Mouse (Mus musculus): ENCODE data around the gene Cd28. TPM values are rescaled to one million over a fixed set of nuclear protein-coding genes. Genes with fewer than 3 reads are reported as not detected.

The Cd28 gene
- total RNA-seq (2021): under 1 TPM; 0.07 to 0.27 TPM
- long read RNA-seq, partial matches to known transcripts: 0 of 1 reads
- long read RNA-seq, other reads (novel, unspliced or antisense): 1 of 1 reads

DNA sequence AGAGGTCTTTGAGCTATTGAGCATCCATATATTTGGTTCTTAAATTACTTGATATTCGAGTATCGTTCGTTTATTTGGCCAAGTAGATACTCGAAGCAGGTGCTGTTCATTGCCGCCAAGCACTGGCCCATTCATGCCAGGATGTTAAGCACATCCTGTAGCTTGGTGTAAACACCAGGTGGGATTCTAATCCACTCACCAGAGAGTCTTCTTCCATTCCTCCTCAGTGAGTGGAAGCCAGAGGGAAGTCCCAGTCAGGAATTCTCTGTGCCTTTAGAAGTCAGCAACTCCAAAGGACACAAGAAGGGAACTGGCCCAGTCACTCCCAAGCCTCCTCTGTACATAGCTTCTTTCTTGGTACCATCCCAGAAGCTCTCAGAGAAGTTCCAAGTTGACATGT lies at the start of gene Cd28:
TSS of gene Cd28 (plus strand) at position 234 of the 400 bp plus-strand sequence.
- DNase-seq (ENCODE audit: low spot score in 2 of 2): no peak

DNA sequence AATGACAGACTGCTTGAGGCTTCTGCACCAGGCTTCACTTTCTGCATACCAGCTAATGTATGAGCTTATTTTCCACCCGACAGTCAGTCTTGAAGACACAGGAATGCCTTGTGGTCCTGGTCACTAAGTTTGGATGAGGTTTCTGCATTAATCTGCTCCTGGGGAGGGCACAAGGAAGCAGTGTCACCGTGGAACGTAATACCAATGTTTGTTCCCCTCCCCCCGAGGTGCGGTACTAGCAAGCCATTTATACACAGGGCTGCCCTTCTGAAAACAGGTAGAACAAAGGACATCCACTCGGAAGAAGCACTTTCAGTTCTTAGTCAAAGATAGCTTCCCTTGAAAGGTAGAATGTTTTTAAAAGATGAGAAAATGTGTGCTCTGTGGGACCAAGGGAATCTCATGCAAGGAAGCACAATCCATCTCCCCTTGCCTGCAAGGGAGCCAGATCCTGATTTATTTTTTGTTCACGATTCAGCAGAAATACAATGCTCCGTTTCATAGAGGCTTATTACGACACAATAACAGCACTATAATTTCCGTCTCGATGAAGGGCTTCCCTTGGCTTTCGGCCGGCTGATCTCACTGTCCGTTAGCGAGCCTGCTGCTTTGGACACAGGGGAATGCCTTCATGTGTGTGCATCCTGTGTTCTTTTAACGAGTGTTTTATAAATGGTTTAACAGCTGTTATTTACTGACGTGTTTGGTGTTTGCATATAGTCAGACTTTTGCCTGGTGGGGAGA lies 48.6 kb upstream of the Cd28 start:
- peak; percentile 42 to 44 for DNase-seq (ENCODE audit: low spot score in 2 of 2)

DNA sequence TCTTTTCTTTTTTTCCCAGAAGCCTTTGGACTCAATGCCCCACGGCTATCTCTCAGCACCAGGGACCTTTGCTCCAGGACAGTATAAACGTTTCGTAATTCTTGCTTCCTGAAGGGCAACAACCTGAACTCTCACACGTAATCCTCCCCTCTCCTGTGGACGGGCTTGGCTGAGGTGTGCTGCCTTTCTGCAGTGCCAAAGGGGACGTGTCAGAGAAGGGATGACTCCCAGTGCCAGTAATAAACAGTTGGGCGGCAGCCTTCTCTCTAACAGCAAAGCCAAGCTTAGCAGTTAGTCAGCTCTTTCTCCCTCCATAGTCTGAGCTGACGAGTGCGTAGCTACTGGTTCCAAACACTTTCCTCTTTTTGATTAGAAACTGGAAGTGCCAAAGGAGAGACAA lies 47.6 kb upstream of the Cd28 start:
- DNase-seq (ENCODE audit: low spot score in 2 of 2): no peak

DNA sequence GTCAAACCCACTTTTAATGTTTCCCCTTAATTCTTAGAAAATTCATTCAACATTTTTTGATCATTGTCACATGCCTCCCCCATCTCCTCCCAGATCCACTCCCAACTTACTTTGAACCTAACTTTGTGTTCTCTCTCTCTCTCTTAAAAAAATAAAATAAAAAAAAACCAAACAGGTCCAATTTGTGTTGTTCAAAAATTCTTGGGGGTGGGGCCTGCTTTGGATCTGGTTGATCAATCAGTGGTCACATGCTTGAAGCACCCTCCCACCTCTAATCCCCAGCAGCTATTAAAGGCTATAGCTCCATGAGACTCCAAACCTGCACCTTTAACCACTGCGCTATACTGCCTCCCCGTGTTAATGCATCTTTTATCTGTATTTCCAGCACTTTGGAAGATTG lies 46.9 kb upstream of the Cd28 start:
- DNase-seq (ENCODE audit: low spot score in 2 of 2): no peak

DNA sequence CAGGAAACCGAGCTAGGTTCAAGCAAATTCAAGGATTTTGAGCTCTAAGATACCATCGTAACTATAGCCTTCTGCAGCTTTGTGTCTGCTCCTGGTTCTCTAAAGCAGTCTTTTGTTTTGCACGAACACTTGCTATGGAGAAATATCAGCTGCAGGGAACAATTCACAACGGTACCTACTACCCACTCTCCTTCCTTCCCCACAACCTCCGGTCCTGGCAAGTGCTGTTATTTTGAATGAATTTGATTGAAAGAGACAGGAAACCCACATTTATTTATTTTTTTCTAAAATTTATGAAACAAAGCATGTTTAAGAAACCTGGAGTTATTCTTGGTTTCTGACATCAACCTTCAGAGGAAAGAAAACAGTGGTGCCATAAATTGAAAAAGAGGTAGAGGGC lies 46.4 kb upstream of the Cd28 start:
- no peak for DNase-seq (ENCODE audit: low spot score in 2 of 2)

DNA sequence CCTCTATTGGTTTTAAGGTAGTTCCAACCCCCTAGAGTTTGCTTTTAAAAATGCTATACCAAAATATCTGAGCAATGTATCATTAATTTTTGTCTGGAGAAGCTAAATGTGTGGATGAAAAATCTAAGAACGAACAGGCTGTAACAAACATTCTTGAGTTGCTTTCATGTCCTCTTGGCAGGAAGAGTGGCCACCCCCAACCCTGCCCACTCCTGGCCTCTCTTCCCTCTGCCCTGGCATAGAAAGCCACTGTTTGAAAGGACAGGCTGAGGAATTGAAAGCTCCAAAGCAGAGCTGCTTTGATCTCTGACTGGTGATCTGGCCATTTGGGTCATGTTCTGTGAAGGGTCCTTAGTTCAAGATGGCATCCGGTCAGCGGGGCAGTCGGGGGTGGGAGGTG lies 32.8 kb upstream of the Cd28 start:
- DNase-seq (ENCODE audit: low spot score in 2 of 2): no peak

DNA sequence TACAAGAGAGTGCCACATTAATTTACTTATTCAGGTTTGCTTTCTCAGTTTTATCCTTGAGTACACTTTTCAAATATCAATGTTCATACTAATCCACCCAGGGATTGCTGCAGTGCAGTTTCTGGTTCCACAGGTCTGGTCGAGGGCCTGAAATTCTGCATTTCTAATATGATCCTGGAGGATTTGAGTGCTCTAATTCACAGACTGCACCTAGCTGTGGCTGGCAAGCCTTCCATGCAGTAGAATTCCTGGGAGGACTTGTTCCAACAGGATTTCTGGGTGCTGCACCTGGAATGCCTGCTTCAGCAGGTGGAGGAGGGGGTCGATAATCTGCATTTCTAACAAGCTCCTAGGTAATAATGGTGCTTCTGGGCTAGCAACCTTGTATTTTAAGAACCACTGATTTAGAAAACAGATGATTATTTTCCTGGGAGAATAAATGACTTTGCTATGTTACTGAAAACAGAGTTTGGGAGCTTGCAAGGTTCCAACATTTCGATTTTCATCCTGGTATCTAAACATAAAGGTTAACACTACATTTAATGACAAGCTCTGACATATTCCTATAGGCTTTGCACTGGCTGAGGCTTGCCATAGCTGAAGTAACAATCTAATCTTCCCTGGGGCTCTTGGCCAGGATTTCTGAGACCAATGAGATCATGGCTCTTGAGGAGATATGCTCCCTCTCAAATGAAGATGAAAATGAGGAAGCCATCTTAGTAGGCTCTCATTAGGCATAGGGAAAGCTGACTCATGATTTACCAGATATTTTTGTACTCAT lies 20.3 kb upstream of the Cd28 start:
- DNase-seq (ENCODE audit: low spot score in 2 of 2): no peak

DNA sequence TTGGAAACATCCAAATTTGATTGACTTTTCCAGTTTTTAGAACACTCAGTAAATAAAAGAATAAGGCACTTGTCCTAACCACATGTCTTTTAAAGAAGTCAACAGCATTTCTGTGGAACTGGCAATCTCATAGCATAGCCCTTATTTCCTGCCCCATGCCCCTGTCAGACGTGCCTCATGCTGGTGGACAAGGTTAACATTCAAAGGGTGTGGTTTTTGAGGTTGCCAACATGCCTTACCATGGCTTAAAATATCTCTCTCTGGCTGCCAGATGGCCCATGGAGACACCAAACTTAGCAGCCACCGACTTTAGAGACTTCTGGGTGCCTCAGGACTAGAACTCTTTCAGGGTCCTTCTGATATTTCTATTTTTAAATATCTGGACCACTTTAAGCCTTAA lies 14.0 kb upstream of the Cd28 start:
- no peak for DNase-seq (ENCODE audit: low spot score in 2 of 2)

DNA sequence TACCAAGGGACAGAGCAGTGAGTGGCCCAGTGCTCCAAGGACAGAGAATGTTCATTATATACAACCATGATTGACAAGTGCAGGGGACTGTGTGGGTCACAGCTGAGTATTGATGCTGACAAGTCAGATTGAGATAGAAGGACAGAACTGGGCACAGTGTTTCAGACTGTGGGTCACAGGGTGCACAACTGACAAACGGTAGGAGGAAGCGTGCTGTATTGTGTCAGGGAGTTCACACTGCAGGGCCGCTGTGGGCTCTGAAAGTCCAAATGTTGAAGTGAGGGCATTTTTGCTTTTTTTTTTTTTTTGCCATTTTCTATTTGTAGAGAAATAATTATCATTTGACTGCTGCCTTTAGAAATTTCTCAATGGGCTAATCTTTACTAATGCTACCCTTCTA lies 3.4 kb upstream of the Cd28 start:
- DNase-seq (ENCODE audit: low spot score in 2 of 2): no peak

DNA sequence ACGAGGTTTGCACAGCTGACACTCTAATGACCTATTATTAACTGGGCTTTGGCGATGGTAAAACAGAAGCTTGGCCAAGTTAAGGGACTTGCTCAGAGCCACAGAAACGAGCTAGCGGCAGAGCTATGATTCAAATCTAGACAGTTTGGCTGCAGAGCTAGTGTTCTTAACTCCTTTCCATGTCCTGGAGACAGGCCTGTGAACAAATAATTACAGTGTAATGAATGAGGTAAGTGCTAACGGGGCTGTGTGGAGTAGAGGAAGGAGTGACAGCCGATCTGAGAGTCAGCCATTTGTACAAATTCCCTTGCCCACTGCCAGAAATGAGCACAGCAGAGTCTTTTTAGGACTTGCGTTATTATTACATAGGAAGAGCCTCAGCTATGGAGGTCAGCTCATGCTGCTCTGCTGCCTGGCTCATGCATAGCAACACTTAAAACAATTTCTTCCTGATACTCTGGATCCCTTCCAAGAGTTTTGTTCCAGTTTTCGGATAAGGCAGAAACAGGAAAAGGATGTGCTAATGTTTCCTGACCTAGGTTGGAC lies 876 bp upstream of the Cd28 start:
- DNase-seq (ENCODE audit: low spot score in 2 of 2): no peak

DNA sequence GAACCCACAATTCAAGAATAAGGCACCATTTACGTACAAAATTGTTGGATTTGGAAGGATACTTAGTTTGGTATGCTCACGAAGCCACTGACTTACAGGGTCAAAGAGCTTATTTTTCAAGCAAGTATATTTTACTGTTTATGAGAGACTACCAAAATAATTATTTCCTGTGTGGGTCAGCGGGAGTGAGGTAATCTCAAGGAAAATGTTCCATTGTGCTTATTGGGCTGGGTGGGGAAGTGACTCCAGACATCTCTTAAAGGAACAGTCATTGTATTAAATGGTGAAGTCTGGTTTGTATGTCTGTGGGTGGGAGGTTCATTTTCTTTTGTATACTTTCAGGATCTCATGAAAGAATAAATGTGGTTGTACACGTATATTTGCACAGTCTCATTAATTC lies 2.0 kb downstream of the Cd28 start:
- DNase-seq (ENCODE audit: low spot score in 2 of 2): no peak

DNA sequence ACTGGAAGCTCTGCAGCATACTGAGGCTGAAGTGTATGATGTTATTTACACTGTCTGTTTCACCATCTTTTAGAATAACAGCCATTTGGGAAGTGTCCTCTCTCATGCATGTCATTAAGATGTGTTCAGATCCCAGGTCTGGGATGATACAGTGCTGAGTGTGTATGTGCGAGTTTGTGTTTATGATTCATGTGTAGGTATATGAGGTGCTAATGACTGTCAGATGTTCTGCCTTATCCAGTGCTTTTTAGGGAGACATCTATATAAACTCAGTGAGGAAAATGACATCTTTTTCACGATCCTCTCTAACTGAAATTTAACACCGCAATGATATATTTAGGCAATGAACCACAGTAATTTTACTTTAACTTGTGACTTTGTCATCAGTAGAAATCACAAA lies 7.0 kb downstream of the Cd28 start:
- DNase-seq (ENCODE audit: low spot score in 2 of 2): no peak

DNA sequence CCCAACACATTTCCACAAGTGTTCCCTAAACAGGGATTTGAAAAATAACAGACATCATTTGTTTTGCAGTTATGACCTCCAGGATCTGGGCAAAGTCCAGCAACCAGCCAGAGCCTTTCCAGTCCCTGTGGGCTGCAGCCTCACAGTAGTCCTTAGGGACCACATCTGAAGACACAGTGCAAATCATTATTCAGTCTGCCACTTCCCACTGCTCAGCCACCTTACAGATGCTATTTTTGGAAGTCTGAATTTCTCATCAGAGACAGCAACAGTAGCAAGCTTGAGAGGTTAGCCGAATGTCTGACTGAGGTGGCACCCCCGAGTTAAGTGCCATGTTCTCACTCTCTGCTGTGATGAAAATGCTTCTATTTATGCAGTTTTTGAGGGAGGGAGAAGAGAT lies 15.3 kb downstream of the Cd28 start:
- DNase-seq (ENCODE audit: low spot score in 2 of 2): no peak

DNA sequence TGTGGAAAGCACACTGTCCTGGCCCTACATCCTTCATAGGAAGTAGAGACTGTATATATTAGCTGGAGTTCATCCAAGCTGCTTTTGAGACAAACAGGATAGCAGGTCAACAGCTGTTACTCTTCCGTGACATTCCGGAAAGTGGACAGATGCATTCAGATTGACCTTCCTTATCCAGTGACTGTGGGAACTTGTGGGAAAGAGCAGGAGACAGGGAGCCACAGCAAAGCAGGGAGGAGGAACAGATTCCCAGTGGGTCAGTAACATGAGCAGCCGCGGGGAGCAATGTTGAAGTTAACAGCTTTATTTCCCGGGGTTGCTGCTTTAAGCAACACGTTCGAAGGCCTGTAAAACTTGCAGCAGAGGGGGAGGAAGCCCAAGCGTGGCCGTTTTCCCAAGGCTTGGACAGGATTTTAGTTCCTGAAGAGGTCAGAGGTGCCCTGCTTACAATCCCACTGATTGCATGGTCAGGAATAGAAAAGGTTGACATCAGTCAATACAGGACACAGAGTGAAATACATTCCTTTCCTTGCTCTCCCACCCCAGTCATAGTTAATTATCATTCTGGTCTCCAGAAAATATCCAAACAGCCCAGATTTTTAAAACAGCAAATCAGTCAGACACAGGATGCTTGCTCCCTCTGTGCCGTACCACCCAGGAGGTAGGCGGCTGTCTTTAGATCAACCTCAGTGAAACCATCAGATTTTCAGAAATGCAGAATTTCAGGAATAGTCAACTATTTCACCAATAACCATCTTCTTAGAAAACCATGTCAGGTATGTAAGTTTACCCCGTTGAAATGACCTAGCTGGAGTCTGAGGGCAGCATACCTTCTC lies 18.7 kb downstream of the Cd28 start:
- DNase-seq (ENCODE audit: low spot score in 2 of 2): no peak

DNA sequence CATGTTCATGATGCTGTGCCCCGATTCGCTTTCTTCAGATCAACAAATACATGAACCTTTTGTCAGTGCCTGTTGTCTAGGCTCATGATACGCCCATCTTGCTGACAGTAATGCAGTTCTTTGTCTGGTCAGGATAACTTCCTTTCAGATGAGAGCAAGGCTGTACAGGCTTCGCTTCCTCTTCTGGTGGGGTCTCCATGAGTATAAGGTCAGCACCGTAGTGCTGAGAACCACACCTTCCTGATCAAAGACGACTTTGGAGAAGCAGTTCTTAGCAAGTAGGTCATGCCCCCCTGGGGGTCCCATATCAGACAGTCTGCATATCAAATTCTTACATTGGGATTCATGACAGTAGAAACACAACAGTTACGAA lies 19.3 kb downstream of the Cd28 start:
- no peak for DNase-seq (ENCODE audit: low spot score in 2 of 2)

DNA sequence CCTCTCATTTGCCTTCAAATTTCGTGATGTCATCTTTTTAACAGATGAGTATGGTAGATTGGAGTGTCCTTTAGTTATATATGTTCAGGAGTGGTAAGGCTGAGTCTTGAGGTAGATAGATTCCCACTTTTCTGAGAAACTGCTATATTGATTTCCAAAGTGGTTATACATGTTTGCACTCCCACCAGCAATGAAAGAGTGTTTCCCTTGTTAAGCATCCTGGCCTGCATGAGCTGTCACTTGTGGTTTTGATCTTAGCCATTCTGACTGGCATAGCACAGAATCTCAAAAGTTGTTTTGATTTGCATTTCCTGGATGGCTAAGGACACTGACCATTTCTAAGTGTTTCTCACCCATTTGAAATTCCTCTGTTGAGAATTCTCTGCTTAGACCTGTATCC lies 27.7 kb downstream of the Cd28 start:
- no peak for DNase-seq (ENCODE audit: low spot score in 2 of 2)

DNA sequence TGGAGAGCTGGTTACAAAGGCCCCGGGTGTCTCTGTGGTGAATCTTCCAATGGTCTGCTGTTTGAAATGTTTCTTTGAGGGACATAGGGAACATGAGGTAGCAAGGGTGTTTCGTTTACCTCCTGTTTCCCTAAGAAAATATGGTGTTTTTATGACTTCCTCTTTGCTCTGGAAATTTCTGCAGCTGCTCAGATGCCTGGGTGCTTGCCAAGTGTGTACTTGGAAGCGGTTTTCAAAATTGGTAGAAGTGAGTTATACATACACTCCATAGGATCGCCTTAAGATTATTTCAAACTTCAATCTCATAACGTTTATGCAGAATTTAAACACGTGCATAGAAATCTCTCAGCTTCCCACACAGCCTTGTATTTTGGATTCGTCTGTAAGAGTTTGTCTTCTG lies 29.1 kb downstream of the Cd28 start:
- DNase-seq (ENCODE audit: low spot score in 2 of 2): no peak

DNA sequence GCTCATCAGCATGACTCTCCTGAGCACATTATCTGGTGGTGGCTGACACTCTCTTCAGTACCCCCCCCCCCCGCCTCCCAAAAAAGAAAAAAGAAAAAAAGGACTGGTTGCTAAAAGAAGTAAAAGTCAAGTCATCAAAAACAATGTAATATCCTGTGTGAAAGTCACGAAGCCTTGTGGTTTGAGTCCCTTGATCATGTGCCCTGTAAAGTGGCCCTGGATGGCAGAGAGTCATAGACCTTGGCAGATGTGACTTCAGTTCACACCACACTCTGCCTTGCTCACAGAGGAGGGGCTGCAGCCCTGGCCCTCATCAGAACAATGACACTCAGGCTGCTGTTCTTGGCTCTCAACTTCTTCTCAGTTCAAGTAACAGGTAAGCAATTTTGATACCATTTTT lies 29.6 kb downstream of the Cd28 start:
- DNase-seq (ENCODE audit: low spot score in 2 of 2): no peak

DNA sequence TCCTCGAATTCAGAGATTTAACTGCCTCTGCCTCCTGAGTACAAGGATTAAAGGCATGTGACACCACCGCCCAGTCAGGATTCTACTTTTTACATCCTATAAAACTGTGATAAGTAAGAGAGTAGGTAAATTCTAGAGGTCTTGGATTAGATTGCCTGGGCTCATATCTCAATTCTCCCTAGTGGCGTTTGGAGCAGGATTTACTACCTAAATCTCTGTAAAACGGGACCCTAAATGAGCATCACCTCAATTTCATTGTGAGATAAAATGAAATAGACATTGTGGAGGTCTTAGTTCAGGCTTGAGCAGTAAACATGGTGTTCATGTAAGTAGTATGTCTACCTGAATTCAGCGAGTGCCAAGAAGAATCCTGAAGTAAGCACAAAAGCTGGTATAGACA lies 30.3 kb downstream of the Cd28 start:
- no peak for DNase-seq (ENCODE audit: low spot score in 2 of 2)

DNA sequence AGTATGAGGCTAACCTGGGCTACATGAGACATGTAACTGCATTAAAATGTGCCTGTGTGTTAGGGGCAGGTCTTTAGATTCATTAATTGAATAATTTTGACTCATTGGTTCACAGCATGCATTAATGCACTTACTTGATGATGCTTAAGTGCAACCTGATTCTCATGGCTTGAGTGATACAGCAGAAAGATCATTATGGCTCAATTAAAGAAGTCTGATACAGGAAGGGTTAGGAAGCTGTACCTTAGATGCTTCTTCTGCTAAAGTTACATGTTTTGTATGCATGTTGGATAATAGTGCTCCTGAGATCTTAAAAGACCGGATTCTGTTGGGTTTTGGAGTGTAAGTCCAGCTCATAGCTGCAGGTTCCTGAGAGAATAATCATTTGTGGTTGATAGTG lies 31.7 kb downstream of the Cd28 start:
- no peak for DNase-seq (ENCODE audit: low spot score in 2 of 2)

DNA sequence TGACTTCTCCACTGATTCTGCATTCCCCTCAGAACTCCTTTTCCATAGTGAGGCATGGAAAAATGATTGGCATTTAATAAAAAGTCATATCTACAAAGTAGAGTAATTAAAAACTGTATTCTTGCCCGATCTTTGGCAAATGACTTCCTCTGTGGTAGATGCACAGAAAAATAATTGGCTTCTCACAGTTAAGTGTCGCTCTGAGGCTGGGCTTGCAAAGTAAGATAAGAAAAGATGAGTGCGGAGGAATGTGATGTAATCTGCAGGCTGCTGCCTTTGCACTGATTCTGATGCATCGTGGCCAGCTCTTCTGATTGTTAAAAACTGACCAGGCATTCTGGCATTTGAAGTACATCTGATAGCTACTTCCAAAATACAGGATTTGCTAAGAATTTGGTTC lies 32.3 kb downstream of the Cd28 start:
- DNase-seq (ENCODE audit: low spot score in 2 of 2): no peak
